Mouse (Mus musculus) cerebral cortex, adult 2 months (tissue): ENCODE data around the gene Sergef.

Experiments
- WGBS: fragments of 180-500 bp; shearing (Covaris S2); methylation state at CpG from one replicate; pipeline ENCODE4 v1.1.7; 2018; 5-methylcytosine and 5-hydroxymethylcytosine counted together

The Sergef gene

GRCm38 (mm10) chr7:46403616-46404485 is 235.8 kb downstream of the Sergef start:
- WGBS = 66% methylated on average over 15 of the region's 15 CpGs

GRCm38 (mm10) chr7:46401371-46402180 is 238.0 kb downstream of the Sergef start:
- 62% methylated on average over 3 of the region's 3 CpGs for WGBS

GRCm38 (mm10) chr7:46400346-46400745 is 239.3 kb downstream of the Sergef start:
- 16% methylated on average over 8 of the region's 8 CpGs for WGBS

GRCm38 (mm10) chr7:46399676-46400075 is 239.9 kb downstream of the Sergef start:
- WGBS = 59% methylated on average over 1 of the region's 1 CpGs

- 43% methylated on average over 4 of the region's 4 CpGs for WGBS
These were observed 241.0 kb downstream of the Sergef start for GRCm38 (mm10) chr7:46398612-46399011.

GRCm38 (mm10) chr7:46397732-46398333 is 241.8 kb downstream of the Sergef start:
- 6% methylated on average over 70 of the region's 70 CpGs for WGBS

GRCm38 (mm10) chr7:46396928-46397731 is 242.5 kb downstream of the Sergef start:
- WGBS = under 1% methylated on average over 64 of the region's 64 CpGs

- WGBS = under 1% methylated on average over 92 of the region's 93 CpGs
These were observed 243.2 kb downstream of the Sergef start, which contains the start of gene Kcnc1 for GRCm38 (mm10) chr7:46396231-46396927. Gene Kcnc1 (plus strand): TSS chr7:46396497.

- WGBS = 71% methylated on average over 6 of the region's 6 CpGs
These were observed 244.0 kb downstream of the Sergef start for GRCm38 (mm10) chr7:46395571-46395970.

- 82% methylated on average over 4 of the region's 4 CpGs for WGBS
These were observed 244.7 kb downstream of the Sergef start for GRCm38 (mm10) chr7:46394933-46395332.

- 46% methylated on average over 12 of the region's 12 CpGs for WGBS
These were observed 245.7 kb downstream of the Sergef start for GRCm38 (mm10) chr7:46393718-46394511.
